Mouse (Mus musculus) liver, postnatal 0 days (tissue): ENCODE results near the gene Fbxo34. TPM values are rescaled to one million over a fixed set of nuclear protein-coding genes. Genes with fewer than 3 reads are reported as not detected.
A peak's percentile ranks its signal among the peaks of the same experiment; 100 is the strongest.

Source experiments
- ATAC-seq: fragments of 200-750 bp; cut with Nextera tagmentation; 2 replicates; pipeline ENCODE4 v1.8.0; 2017; ENCODE audit warnings: mild to moderate bottlenecking, moderate library complexity
- DNase-seq: peaks from one replicate; pipeline ENCODE4 v3.0.0-alpha.2; 2016
- H3K27ac ChIP-seq: fragments of 300-500 bp; sonication (generic); 2 replicates; pipeline ENCODE4 v1.5.1; 2014; ENCODE audit warnings: antibody characterized with exemption, moderate library complexity, mild to moderate bottlenecking, low read depth
- H3K27me3 ChIP-seq: fragments of 300-500 bp; sonication (generic); 2 replicates; pipeline ENCODE4 v1.6.1; 2014; ENCODE audit warnings: low read length, control low read depth, mixed read lengths; ENCODE audit not compliant: insufficient read depth
- H3K36me3 ChIP-seq: fragments of 300-500 bp; sonication (generic); replicated peaks from 2 replicates; pipeline ENCODE4 v1.6.1; 2014; ENCODE audit warnings: mild to moderate bottlenecking, control low read depth, low read length, moderate library complexity, mixed read lengths; ENCODE audit not compliant: insufficient read depth
- H3K4me1 ChIP-seq: fragments of 300-500 bp; sonication (generic); 2 replicates; pipeline ENCODE4 v1.6.1; 2014; ENCODE audit warnings: antibody characterized with exemption, mild to moderate bottlenecking, control low read depth; ENCODE audit not compliant: insufficient read depth
- H3K4me2 ChIP-seq: fragments of 300-500 bp; sonication (generic); 2 replicates; pipeline ENCODE4 v1.6.1; 2014; ENCODE audit warnings: low read depth, mild to moderate bottlenecking, low read length, moderate library complexity, mixed read lengths
- H3K4me3 ChIP-seq: fragments of 300-500 bp; sonication (generic); 2 replicates; pipeline ENCODE4 v1.5.1; 2014; ENCODE audit warnings: low read depth, low read length
- H3K9ac ChIP-seq: fragments of 300-500 bp; sonication (generic); replicated peaks from 2 replicates; pipeline ENCODE4 v1.6.1; 2014; ENCODE audit warnings: mild to moderate bottlenecking, moderate library complexity
- H3K9me3 ChIP-seq: fragments of 300-500 bp; sonication (generic); 2 replicates; pipeline ENCODE4 v1.6.1; 2016; ENCODE audit warnings: mild to moderate bottlenecking, control low read depth, low read length, mixed read lengths
- CTCF ChIP-seq: sonication (generic); IDR thresholded peaks from 2 replicates; pipeline ENCODE4 v1.5.1; 2016; ENCODE audit warnings: antibody characterized with exemption, low read depth
- EP300 ChIP-seq: IDR thresholded peaks from 2 replicates; pipeline ENCODE4 v1.6.1; 2016; ENCODE audit warnings: antibody characterized with exemption, low read depth, mild to moderate bottlenecking
- WGBS: fragments of 180-500 bp; shearing (Covaris S2); extraction: QIAGEN DNeasy Blood & Tissue Kit; methylation state at CpG from one replicate; pipeline ENCODE4 v1.1.7; 2014; ENCODE audit not compliant: insufficient replicate concordance; 5-methylcytosine and 5-hydroxymethylcytosine counted together
- polyA plus RNA-seq: library from polyadenylated mRNA; unstranded; fragments of >200 nt; fragmentation: Nextera tagmentation; extraction: Ambion mirVana; gene quantifications from 2 replicates; pipeline ENCODE4 v1.2.1, GENCODE M21; 2015

Gene Fbxo34
- polyA plus RNA-seq, 1 experiment from 2014 or later = 22.1 TPM

- peak; percentile 93 for ATAC-seq
- 40% methylated on average over 7 of the region's 7 CpGs for WGBS
- peak overlapping the region; percentile 65 for H3K27ac ChIP-seq
Observed at GRCm38 (mm10) chr14:47465468-47466175, 15.4 kb downstream of the Fbxo34 start.

GRCm38 (mm10) chr14:47472359-47472742 lies 22.1 kb downstream of the Fbxo34 start:
- peak; percentile 99 for TF ChIP-seq CTCF
- no peak for TF ChIP-seq EP300
- peaks cover 28% of the 10 kb centered on the region for H3K4me1 ChIP-seq
- ATAC-seq (peak; percentile 95), DNase-seq (peak; percentile 98)
- H3K4me2 ChIP-seq = peak overlapping the region; percentile 79
- H3K9me3 ChIP-seq = no peaks in the 10 kb centered on the region
- peak overlapping the region; percentile 98 for H3K9ac ChIP-seq
- H3K27ac ChIP-seq = peak overlapping the region; percentile 97
- H3K27me3 ChIP-seq = no peaks in the 10 kb centered on the region
- 1% methylated on average over 39 of the region's 40 CpGs for WGBS
- H3K36me3 ChIP-seq = 0 out of 2 replicates have a peak, but pooled peaks cover 9% of the 10 kb centered on the region
- H3K4me3 ChIP-seq = peak overlapping the region; percentile 98

More at GRCm38 (mm10) chr14:47465468-47466175, 15.4 kb downstream of the Fbxo34 start:
- Histone ChIP-seq H3K9ac (no peak overlapping the region), H3K27me3 (no peaks in the 10 kb centered on the region), H3K4me1 (peaks cover 7% of the 10 kb centered on the region), H3K4me3 (no peak overlapping the region), H3K36me3 (no peaks in the 10 kb centered on the region), H3K4me2 (no peak overlapping the region; the same call in 1 of the 2 replicates), H3K9me3 (no peaks in the 10 kb centered on the region)
- DNase-seq = peak; percentile 48
- TF ChIP-seq EP300 (no peak), CTCF (no peak)

GRCm38 (mm10) chr14:47472743-47473546 lies 22.7 kb downstream of the Fbxo34 start:
- Histone ChIP-seq H3K4me3 (peak overlapping the region; percentile 98), H3K27me3 (no peaks in the 10 kb centered on the region), H3K36me3 (0 out of 2 replicates have a peak, but pooled peaks cover 9% of the 10 kb centered on the region), H3K27ac (peak overlapping the region; percentile 97), H3K4me1 (peaks cover 28% of the 10 kb centered on the region), H3K4me2 (peak overlapping the region; percentile 79), H3K9me3 (no peaks in the 10 kb centered on the region), H3K9ac (peak overlapping the region; percentile 98)
- WGBS = 1% methylated on average over 66 of the region's 69 CpGs
- TF ChIP-seq CTCF (no peak), EP300 (peak; percentile 43; the same call in 1 of the 2 replicates)
- ATAC-seq = peak; percentile 81
- peak; percentile 83 for DNase-seq

GRCm38 (mm10) chr14:47473891-47474290 lies 23.7 kb downstream of the Fbxo34 start:
- H3K4me1 ChIP-seq = peaks cover 28% of the 10 kb centered on the region
- 68% methylated on average over 9 of the region's 9 CpGs for WGBS
- H3K36me3 ChIP-seq = 0 out of 2 replicates have a peak, but pooled peaks cover 9% of the 10 kb centered on the region
- TF ChIP-seq EP300 (no peak), CTCF (no peak)
- DNase-seq = no peak
- H3K4me3 ChIP-seq = peak overlapping the region; percentile 98
- H3K27ac ChIP-seq = peak overlapping the region; percentile 97; the same call in 1 of the 2 replicates
- H3K9ac ChIP-seq = peak overlapping the region; percentile 98
- no peaks in the 10 kb centered on the region for H3K27me3 ChIP-seq
- peak overlapping the region; percentile 79 for H3K4me2 ChIP-seq
- no peak for ATAC-seq
- H3K9me3 ChIP-seq = no peaks in the 10 kb centered on the region

GRCm38 (mm10) chr14:47474571-47475254 lies 24.5 kb downstream of the Fbxo34 start:
- Histone ChIP-seq H3K36me3 (0 out of 2 replicates have a peak, but pooled peaks cover 9% of the 10 kb centered on the region), H3K4me1 (peaks cover 28% of the 10 kb centered on the region), H3K27ac (peak overlapping the region; percentile 55), H3K9ac (peak overlapping the region; percentile 98; the same call in 1 of the 2 replicates), H3K4me2 (peak overlapping the region; percentile 79), H3K27me3 (no peaks in the 10 kb centered on the region), H3K4me3 (peak overlapping the region; percentile 98), H3K9me3 (no peaks in the 10 kb centered on the region)
- 69% methylated on average over 8 of the region's 8 CpGs for WGBS
- DNase-seq (no peak), ATAC-seq (no peak)
- no peak for TF ChIP-seq EP300
- TF ChIP-seq CTCF = no peak
